Mouse (Mus musculus) gastrocnemius, adult 2 months (tissue): ENCODE measurements around the gene Wapl. TPM values are rescaled to one million over a fixed set of nuclear protein-coding genes. Genes with fewer than 3 reads are reported as not detected.

Experiments used
- DNase-seq: peaks from one replicate; pipeline ENCODE4 v3.0.0; 2022
- H3K27ac ChIP-seq: fragments of 200-600 bp; 2 replicates; pipeline ENCODE4 v1.8.1; 2022; ENCODE audit warnings: mild to moderate bottlenecking
- H3K4me3 ChIP-seq: fragments of 200-600 bp; 2 replicates; pipeline ENCODE4 v1.8.1; 2022; ENCODE audit warnings: mild to moderate bottlenecking, moderate library complexity
- CTCF ChIP-seq: fragments of 200-600 bp; IDR thresholded peaks from 2 replicates; pipeline ENCODE4 v1.8.1; 2022; ENCODE audit warnings: antibody characterized with exemption, mild to moderate bottlenecking, moderate library complexity
- intact Hi-C: fragments of 180-260 bp; cut with DNase I; formaldehyde crosslinking; loops from one replicate; pipeline ENCODE4 v1.15.1; 2025
- total RNA-seq, 2 experiments: library from RNA; stranded (reverse); gene quantifications; 2 replicates each; pipeline ENCODE4 v1.2.3; 2021

The Wapl gene
- total RNA-seq, 2 experiments from 2014 or later = 38.8 to 40.0 TPM

DNA sequence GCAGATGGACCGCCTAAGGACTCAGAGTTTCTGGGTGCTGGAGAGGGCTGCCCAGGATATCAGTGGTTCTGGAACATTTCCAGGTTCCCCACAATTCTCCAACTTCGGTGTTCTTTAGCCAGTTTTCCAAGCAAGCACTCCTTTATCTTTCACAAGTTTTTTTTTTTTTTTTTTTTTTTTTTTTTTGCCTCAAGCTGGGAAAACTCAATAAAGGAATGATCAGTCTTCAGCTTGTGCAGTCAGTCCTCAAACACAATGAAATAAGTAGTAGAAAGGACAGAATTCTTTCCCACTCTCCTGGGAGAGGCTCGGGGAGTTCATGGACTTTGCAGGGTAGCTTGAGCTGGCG is 11.3 kb upstream of the Wapl start:
- intact Hi-C loops = no loop called here
- Histone ChIP-seq H3K27ac (peak overlapping the region; percentile 79), H3K4me3 (peak overlapping the region; percentile 74)
- no peak for TF ChIP-seq CTCF
- no peak for DNase-seq

DNA sequence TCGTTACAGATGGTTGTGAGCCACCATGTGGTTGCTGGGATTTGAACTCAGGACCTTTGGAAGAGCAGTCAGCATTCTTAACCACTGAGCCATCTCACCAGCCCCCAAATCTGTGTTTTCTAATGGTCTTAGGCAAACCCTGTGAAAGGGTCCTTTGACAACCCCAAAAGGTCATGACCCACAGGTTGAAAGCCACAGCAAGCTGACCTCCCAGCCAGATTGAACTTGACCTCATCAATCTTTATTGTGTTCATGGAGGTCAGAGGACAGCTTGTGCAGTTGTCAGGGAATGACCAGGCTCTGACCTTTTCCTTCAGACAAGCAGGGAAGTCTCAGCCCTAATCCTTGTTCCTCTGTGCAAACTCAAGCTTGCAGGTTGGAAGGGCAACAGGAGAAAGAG is 10.3 kb upstream of the Wapl start:
- Histone ChIP-seq H3K27ac (no peak overlapping the region), H3K4me3 (no peak overlapping the region)
- no peak for DNase-seq
- intact Hi-C loops = no loop called here
- TF ChIP-seq CTCF = no peak

DNA sequence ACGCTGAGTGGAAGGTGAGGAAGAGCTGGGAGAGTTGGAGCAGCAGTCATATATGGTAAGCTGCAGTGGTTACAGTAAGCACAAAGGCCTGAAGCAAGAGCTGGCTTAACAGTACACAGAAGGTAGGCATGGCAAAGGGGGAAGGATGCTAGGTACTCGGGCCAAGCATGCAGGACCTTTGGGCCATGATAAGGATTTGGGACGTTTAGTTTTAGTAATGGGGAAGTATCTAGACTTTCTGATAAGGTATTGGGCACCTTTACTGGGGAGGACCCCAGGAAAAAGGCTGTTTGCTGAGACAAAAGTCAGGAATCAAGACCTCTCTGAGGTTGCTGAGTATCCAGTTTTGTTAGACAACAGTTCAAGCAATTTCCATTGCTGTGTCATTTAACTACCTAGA is 4.6 kb upstream of the Wapl start:
- Histone ChIP-seq H3K27ac (no peak overlapping the region), H3K4me3 (no peak overlapping the region)
- no peak for TF ChIP-seq CTCF
- intact Hi-C loops = no loop called here
- DNase-seq = no peak

- H3K4me3 ChIP-seq = no peak overlapping the region
- intact Hi-C loops = loop anchor here (5.0 to 10.0 kb wide), 2 partner anchors 48 to 355 kb away; partner anchors contain the start of genes Glud1 and Shld2
- H3K27ac ChIP-seq = no peak overlapping the region
- no peak for TF ChIP-seq CTCF
- no peak for DNase-seq
These were observed 3.5 kb upstream of the Wapl start for GRCm38 (mm10) chr14:34670256-34670655.

DNA sequence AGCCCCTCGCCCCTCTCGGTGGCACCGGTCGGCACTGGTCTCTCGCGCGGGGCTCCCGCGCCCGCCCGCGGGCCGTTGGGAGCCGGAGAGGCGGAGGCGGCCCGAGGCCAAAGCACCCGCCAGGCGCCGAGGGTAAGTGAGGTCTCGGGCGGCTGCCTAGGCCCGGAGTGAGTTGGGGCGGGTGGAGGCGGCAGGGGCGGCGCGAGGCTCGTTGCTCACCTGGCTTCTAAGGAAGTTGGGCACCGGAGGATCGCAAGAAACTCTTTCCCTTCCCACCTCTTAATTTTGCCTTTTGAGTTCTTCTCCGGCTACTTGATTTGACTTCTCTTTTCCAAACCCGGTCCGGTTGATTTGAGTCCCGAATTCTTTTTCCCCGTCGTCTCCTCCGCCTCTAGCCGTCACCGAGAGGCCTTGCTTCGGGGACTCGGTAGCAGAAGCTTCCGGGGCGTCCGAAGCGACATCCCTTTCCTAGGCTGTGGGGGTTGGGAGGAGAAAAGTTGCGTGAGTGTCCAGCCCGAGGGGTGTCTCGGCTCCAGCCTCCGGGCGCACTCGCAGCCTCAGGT is 582 bp downstream of the Wapl start:
- intact Hi-C loops = loop anchor here (5.0 to 10.0 kb wide), 2 partner anchors 52 to 360 kb away; partner anchors contain the start of genes Glud1 and Shld2
- Histone ChIP-seq H3K4me3 (peak overlapping the region; percentile 79), H3K27ac (peak overlapping the region; percentile 96)
- DNase-seq = peak; percentile 75
- no peak for TF ChIP-seq CTCF

- no peak for TF ChIP-seq CTCF
- H3K27ac ChIP-seq = peak overlapping the region; percentile 96
- intact Hi-C loops = loop anchor here (5.0 to 10.0 kb wide), 2 partner anchors 53 to 360 kb away; partner anchors contain the start of genes Glud1 and Shld2
- DNase-seq = no peak
- H3K4me3 ChIP-seq = peak overlapping the region; percentile 79
These were observed 1.2 kb downstream of the Wapl start for GRCm38 (mm10) chr14:34674932-34675331.

- no peak for DNase-seq
- intact Hi-C loops = loop anchor here (10.0 kb wide), 1 partner anchor 361 kb away; the partner anchor contains the start of genes Glud1 and Shld2
- peak overlapping the region; percentile 79 for H3K4me3 ChIP-seq
- TF ChIP-seq CTCF = no peak
- 0 out of 2 replicates have a peak overlapping the region, but pooled peaks have one; percentile 96 for H3K27ac ChIP-seq
These were observed 1.7 kb downstream of the Wapl start for GRCm38 (mm10) chr14:34675347-34675865.

- no peak overlapping the region for H3K27ac ChIP-seq
- intact Hi-C loops = no loop called here
- no peak overlapping the region for H3K4me3 ChIP-seq
- DNase-seq = no peak
- no peak for TF ChIP-seq CTCF
These were observed 7.1 kb downstream of the Wapl start for GRCm38 (mm10) chr14:34680815-34681214.

DNA sequence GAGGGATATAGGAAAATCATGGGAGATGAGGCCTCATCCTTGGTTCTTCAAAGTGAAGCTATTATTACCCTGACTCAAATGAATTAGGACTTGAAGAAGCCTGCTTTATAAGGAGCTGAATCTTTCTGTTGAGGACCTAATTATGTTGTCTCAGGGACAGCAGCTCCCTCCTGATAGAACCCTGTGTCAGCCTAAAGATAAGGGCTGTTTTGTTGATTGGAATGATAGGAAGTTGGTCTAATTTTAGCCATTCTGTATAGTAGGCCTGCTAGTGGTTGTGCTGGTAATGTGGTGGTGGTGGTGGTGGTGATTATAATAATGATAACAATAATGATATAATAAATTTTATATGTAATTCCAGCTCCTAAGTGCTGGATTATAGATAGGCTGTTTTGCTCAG is 11.3 kb downstream of the Wapl start:
- no peak for TF ChIP-seq CTCF
- intact Hi-C loops = no loop called here
- DNase-seq = no peak
- Histone ChIP-seq H3K27ac (no peak overlapping the region), H3K4me3 (no peak overlapping the region)

GRCm38 (mm10) chr14:34693970-34694369 is 20.2 kb downstream of the Wapl start:
- H3K4me3 ChIP-seq = no peak overlapping the region
- TF ChIP-seq CTCF = no peak
- intact Hi-C loops = loop anchor here (5.0 kb wide), 1 partner anchor 77 kb away; no protein-coding TSS in a partner anchor
- no peak overlapping the region for H3K27ac ChIP-seq
- DNase-seq = no peak

GRCm38 (mm10) chr14:34697376-34697775 is 23.6 kb downstream of the Wapl start:
- Histone ChIP-seq H3K27ac (no peak overlapping the region), H3K4me3 (no peak overlapping the region)
- no peak for TF ChIP-seq CTCF
- peak; percentile 55 for DNase-seq
- intact Hi-C loops = no loop called here

DNA sequence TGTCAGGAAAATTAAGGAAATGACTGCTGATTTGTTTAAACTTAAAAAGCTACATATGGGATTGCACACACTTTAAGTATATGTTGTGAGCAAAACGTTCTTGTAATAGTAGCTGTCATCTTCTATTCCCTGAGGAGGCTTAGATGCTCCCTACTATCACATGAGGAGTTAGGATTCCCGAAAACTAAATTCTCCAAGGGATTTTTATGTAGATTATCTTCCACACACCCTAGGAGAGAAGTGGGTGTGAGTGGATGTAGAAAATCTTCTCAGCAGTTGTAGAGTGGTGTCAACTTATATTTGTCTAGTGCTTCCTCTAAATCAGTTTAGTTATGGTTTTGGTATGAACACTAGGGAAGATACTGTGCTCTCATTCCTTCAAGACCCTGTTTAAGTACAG is 36.5 kb downstream of the Wapl start:
- intact Hi-C loops = no loop called here
- no peak overlapping the region for H3K4me3 ChIP-seq
- TF ChIP-seq CTCF = no peak
- DNase-seq = no peak
- H3K27ac ChIP-seq = no peak overlapping the region

DNA sequence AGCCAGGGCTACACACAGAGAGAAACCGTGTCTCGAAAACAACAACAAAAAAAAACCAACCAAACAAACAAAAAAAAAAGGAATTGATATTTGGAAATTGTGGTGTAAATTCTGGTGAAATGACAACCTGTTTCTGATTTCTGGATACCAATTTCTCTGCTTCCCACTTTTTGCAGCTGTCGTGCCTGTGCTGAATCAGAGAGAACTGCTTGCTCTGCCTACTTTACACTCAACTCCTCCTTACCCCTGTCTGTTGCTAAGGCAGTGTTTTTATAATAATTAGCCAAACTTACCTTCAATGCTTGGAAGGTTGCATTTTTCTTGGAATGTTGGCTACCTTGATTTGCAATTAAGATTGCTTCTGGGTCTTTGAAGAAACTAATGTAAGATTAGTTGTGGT is 38.3 kb downstream of the Wapl start:
- no peak for DNase-seq
- TF ChIP-seq CTCF = no peak
- Histone ChIP-seq H3K4me3 (no peak overlapping the region), H3K27ac (no peak overlapping the region)
- intact Hi-C loops = no loop called here

DNA sequence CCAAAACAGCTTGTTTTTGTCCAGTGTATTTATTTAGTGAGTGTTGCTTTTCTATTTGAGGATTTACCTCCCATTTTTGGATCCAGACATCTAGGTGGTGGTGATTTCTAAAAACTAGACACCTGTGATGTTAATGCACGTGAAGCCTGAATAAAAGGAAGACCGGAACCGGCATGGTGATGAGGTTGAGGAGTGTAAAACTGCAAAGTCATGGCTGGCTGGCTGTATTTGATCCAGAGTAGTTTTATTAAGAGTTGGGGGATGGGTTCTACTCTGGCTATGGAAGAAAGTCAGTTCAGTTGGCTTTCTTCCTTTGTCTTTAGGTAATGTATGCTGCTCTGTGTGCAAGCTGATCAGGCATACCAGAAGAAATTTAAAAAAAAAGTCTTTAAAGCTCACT is 39.1 kb downstream of the Wapl start:
- TF ChIP-seq CTCF = no peak
- Histone ChIP-seq H3K4me3 (no peak overlapping the region), H3K27ac (0 out of 2 replicates have a peak overlapping the region, but pooled peaks have one; percentile 31)
- DNase-seq = no peak
- intact Hi-C loops = no loop called here
